Mouse (Mus musculus): Measurements from ENCODE around the gene Rph3a. TPM values are rescaled to one million over a fixed set of nuclear protein-coding genes. Genes with fewer than 3 reads are reported as not detected.
"Not testable (repeated sequence)": the region's sequence is repeated elsewhere in the genome, so short reads cannot be mapped to it uniquely, and the experiment has no call there.

Rph3a gene
- polyA plus RNA-seq, 1 experiment from 2014 or later = 0.10 TPM

DNA sequence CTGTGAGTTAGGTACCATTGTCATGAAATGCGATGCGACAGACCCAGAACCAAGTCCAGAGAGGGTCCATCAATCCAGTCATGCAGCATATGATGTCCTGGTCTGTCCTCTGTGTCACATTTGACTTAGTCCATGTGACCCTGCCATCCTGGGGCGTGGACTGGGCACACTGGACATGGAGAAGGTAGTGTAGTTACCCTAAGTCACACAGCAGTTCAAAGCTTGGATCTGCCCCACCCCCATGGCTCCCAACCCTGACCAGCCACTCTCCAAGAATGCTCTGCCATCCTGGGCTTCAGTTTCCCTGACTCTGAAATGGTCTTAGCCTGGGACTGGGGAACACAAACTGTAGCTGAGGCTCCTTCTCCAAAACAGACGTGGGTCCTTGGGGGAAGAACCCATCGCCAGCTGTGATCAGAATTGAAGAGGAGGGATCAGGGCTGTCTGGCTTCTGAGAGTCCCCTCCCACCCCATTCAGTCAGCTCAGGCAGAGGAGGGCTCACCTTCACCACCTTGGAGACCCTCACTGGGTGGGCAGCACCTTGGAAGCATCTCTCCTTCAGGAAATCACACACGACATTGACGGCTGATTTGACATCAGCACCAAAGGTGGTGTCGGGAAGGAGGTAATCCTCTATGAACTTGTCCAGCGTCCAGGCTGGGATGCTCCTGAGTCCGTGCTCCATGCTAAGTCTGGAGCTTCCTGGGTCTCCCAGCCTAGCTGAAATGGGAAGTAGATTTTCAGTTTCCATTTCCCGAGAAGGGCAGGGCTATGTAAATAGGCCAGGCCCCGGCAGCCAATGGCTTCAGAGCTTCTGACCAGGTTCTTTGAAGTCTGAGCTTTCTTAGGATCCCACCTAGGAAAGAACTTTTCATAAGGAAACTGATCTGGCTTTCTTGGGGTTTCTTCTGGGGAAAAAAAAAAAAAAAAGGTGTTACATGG, 102.8 kb downstream of the Rph3a start, which contains the start of gene Oas1a:
Oas1a (minus strand) TSS at position 731 of the 943 bp plus-strand sequence.
- H3K27me3 ChIP-seq; ATAC-seq (ENCODE audit: low read depth); H3K9ac ChIP-seq; H3K4me3 ChIP-seq (replicated peaks); H3K36me3 ChIP-seq; H3K4me1 ChIP-seq (replicated peaks); H3K27ac ChIP-seq; H3K9me3 ChIP-seq (replicated peaks); DNase-seq: not testable (repeated sequence)
- H3K4me2 ChIP-seq = peak within 1 kb of the TSS; percentile 12
- 25% methylated on average over 9 of the region's 12 CpGs for WGBS (ENCODE audit: insufficient replicate concordance)

DNA sequence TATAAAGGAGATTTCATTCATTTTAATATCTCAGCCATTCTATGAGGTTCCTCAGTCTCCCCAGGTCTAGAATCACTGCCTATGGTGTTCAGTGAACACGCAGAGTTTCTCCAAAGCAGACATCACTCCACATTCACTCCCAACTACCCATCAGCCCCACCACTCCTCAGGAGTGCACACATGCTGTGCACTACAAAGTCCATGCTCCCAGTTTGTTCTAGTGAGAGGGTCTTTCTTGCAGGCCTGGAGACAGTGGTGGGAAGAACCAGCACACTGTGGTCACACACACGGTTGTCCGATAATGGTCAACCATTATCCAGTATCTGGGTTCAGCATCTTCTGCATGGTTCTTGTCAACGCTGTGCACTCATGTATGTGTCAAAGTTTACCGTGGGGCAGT, 107.8 kb downstream of the Rph3a start:
- H3K4me3 ChIP-seq (replicated peaks) = no peak overlapping the region
- H3K9me3 ChIP-seq (replicated peaks) = no peaks in the 10 kb centered on the region
- H3K27me3 ChIP-seq = no peaks in the 10 kb centered on the region
- no peak for ATAC-seq (ENCODE audit: low read depth)
- H3K9ac ChIP-seq = no peak overlapping the region
- H3K36me3 ChIP-seq = no peaks in the 10 kb centered on the region
- no peak overlapping the region for H3K27ac ChIP-seq
- 77% methylated on average over 5 of the region's 5 CpGs for WGBS (ENCODE audit: insufficient replicate concordance)
- no peak for DNase-seq
- H3K4me1 ChIP-seq (replicated peaks) = no peaks in the 10 kb centered on the region
- no peak overlapping the region for H3K4me2 ChIP-seq

DNA sequence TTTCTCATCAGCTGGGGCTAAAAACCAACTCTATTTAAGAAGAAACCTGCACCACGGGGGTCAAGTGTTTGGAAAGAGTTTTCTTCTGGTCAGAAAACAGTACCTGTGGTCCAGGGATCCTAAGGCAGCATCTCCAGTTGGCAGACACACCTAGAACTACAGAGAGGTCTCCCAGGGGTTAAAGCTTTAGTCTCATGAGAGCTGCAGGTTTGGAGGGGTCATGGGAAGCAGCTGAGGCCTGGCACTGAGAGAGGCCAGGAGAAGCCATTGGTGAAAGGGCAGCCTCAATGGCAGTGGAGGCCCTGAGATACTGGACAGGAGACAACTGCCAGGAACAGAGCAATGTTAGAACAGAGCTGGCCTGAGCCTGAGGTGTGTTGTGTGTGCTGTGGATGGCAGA, 109.2 kb downstream of the Rph3a start:
- Histone ChIP-seq H3K9ac (no peak overlapping the region), H3K9me3 (replicated peaks) (no peaks in the 10 kb centered on the region), H3K27ac (no peak overlapping the region), H3K4me2 (no peak overlapping the region), H3K4me1 (replicated peaks) (no peaks in the 10 kb centered on the region), H3K36me3 (no peaks in the 10 kb centered on the region), H3K27me3 (no peaks in the 10 kb centered on the region), H3K4me3 (replicated peaks) (no peak overlapping the region)
- WGBS (ENCODE audit: insufficient replicate concordance) = 21% methylated on average over 1 of the region's 1 CpGs
- DNase-seq (no peak), ATAC-seq (ENCODE audit: low read depth) (no peak)

DNA sequence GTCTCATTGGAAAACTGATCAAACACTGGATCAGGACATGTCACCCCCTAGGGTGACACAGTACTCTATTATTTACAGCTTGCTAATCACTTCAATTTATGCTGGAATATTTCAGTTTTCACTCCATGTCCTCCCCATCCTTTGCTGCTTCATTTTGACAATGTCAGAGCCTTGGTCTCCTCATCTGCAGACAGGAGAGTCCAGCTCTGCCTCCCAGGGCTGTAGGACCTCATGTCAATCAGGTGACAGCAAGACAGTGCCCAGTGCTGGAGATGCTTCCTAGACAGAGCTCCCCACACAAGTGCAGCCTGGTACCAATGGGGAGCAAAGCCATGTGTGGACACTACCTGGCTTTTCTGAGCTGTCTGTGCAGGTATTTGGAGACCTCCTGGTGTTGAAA, 111.2 kb downstream of the Rph3a start:
- DNase-seq (no peak), ATAC-seq (ENCODE audit: low read depth) (no peak)
- no peaks in the 10 kb centered on the region for H3K27me3 ChIP-seq
- H3K4me3 ChIP-seq (replicated peaks) = no peak overlapping the region
- no peaks in the 10 kb centered on the region for H3K36me3 ChIP-seq
- no peak overlapping the region for H3K9ac ChIP-seq
- no peaks in the 10 kb centered on the region for H3K9me3 ChIP-seq (replicated peaks)
- no peak overlapping the region for H3K4me2 ChIP-seq
- no peaks in the 10 kb centered on the region for H3K4me1 ChIP-seq (replicated peaks)
- no peak overlapping the region for H3K27ac ChIP-seq

DNA sequence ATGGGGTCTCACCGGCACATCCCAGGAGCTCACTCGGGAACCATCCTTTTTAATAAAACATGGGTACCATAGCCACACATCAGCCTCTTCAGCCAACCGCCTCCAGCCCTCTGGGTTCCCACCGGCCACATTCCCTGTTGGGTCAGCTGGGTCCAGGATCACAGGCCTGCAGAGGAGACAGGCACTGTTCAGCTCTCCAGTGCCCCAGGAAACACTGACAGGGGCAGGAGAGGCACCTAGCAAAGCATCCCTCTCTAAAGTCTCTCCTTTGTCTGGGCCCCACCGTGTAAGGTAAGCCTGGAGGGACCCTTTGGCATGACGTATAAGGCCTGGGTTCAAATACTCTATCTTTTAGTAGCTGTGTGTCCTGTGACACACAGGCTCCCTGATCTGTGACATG, 111.6 kb downstream of the Rph3a start:
- DNase-seq = no peak
- no peak overlapping the region for H3K4me2 ChIP-seq
- no peak overlapping the region for H3K27ac ChIP-seq
- H3K27me3 ChIP-seq = no peaks in the 10 kb centered on the region
- WGBS (ENCODE audit: insufficient replicate concordance) = 69% methylated on average over 6 of the region's 6 CpGs
- H3K4me3 ChIP-seq (replicated peaks) = no peak overlapping the region
- H3K36me3 ChIP-seq = no peaks in the 10 kb centered on the region
- H3K9me3 ChIP-seq (replicated peaks) = no peaks in the 10 kb centered on the region
- H3K4me1 ChIP-seq (replicated peaks) = no peaks in the 10 kb centered on the region
- H3K9ac ChIP-seq = no peak overlapping the region
- no peak for ATAC-seq (ENCODE audit: low read depth)

DNA sequence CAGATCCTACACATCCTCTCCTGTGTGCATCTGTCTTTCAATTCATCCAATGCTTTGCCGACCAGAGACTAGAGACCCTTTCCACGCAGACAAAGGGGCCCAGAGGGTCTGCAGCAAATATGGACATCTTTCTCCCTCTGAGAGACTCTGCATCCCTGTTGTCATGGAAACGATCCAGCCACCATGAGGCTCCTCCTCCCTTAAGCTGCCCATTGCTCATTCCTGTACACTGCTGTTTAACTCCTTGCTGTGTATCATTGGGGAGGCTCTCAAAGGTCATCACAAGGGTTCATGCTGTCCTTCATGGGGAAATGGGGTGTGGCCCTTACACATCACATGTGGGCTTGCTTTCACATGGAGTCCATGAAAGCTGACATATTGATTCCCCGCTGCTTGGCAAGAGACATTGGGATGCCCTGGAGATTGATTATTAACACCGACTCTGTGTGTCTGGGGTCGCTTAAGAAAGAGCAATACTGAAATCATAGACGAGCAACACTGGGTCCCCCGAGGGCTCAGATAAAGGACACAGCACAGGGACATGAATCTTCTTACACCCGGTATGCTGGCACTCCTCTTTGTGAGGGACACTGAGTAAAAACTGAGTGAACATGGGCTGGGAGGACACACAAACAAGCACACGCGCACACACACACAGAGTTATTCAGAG, 114.5 kb downstream of the Rph3a start:
- no peaks in the 10 kb centered on the region for H3K9me3 ChIP-seq (replicated peaks)
- no peaks in the 10 kb centered on the region for H3K4me1 ChIP-seq (replicated peaks)
- DNase-seq (no peak), ATAC-seq (ENCODE audit: low read depth) (no peak)
- no peak overlapping the region for H3K4me3 ChIP-seq (replicated peaks)
- no peaks in the 10 kb centered on the region for H3K27me3 ChIP-seq
- H3K27ac ChIP-seq = no peak overlapping the region
- no peak overlapping the region for H3K9ac ChIP-seq
- no peak overlapping the region for H3K4me2 ChIP-seq
- H3K36me3 ChIP-seq = no peaks in the 10 kb centered on the region
- 75% methylated on average over 11 of the region's 11 CpGs for WGBS (ENCODE audit: insufficient replicate concordance)

DNA sequence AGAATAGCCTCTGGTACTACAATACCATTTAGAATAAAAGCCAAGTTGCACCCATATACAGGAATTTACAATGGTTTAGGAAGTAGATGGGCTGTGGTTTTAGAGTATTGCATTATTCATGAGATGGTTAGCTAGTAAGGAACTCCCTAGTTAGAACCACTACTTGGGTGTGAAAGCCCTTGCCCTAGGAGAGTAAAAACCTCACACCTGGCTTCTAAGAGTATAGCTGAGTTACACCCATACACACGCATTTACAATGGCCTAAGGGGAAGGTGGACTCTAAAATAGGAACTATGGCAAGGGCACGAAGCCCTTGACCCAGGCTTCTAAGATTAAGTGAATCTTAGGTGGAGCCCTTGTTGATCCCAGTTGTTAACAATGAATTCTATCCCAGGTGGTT, 115.2 kb downstream of the Rph3a start:
- H3K4me3 ChIP-seq (replicated peaks); H3K4me2 ChIP-seq; H3K36me3 ChIP-seq; H3K9me3 ChIP-seq (replicated peaks); H3K9ac ChIP-seq; H3K27ac ChIP-seq; H3K27me3 ChIP-seq; H3K4me1 ChIP-seq (replicated peaks); DNase-seq; ATAC-seq (ENCODE audit: low read depth): not testable (repeated sequence)
- 44% methylated on average over 2 of the region's 2 CpGs for WGBS (ENCODE audit: insufficient replicate concordance)

DNA sequence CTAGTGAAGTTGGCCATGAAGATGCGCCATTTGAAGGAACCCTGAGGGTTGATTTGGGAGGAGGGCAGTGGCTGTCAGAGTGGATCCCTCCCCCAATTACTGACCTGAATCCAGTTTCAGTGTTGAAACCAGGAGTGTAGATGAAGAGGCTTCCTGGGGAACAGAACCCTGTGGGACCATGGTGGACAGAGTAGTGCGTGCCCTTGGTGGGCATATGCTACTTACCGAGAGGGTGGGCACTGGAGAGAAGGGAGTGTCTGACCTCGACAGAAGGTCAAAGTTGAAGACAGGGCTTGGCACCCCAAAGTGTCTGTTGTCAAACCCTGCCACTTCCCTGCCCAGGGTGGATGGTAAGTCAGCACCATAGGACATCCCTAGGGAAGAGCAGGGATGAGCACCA, 116.0 kb downstream of the Rph3a start:
- not testable (repeated sequence) for H3K4me2 ChIP-seq; H3K27me3 ChIP-seq; H3K27ac ChIP-seq; H3K36me3 ChIP-seq; H3K9ac ChIP-seq; H3K4me1 ChIP-seq (replicated peaks); H3K9me3 ChIP-seq (replicated peaks); DNase-seq; H3K4me3 ChIP-seq (replicated peaks); ATAC-seq (ENCODE audit: low read depth)
- WGBS (ENCODE audit: insufficient replicate concordance) = 68% methylated on average over 4 of the region's 4 CpGs

DNA sequence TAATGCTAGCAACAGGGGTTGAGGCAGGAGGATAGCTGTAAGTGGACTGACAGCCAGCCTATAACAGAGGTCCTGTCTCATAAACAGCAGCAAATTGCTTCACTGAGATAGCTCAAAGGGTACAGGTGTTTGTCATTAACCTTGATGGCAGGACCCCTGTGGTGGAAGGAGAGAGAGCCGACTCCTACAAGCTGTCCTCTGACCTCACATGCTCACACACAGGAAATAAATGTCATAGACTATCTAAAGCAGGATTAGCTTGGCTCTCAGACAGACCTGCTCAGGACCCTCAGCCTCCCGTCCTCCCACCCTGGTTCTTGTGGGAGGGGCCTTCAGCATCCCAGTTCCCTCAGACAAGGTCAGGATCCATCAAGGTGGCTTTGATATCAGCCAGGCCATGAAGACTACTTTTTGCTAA, 117.6 kb downstream of the Rph3a start:
- Histone ChIP-seq H3K4me1 (replicated peaks) (no peaks in the 10 kb centered on the region), H3K9ac (no peak overlapping the region), H3K27ac (no peak overlapping the region), H3K27me3 (no peaks in the 10 kb centered on the region), H3K9me3 (replicated peaks) (no peaks in the 10 kb centered on the region), H3K4me2 (no peak overlapping the region), H3K36me3 (no peaks in the 10 kb centered on the region), H3K4me3 (replicated peaks) (no peak overlapping the region)
- 57% methylated on average over 2 of the region's 2 CpGs for WGBS (ENCODE audit: insufficient replicate concordance)
- DNase-seq (no peak), ATAC-seq (ENCODE audit: low read depth) (no peak)

DNA sequence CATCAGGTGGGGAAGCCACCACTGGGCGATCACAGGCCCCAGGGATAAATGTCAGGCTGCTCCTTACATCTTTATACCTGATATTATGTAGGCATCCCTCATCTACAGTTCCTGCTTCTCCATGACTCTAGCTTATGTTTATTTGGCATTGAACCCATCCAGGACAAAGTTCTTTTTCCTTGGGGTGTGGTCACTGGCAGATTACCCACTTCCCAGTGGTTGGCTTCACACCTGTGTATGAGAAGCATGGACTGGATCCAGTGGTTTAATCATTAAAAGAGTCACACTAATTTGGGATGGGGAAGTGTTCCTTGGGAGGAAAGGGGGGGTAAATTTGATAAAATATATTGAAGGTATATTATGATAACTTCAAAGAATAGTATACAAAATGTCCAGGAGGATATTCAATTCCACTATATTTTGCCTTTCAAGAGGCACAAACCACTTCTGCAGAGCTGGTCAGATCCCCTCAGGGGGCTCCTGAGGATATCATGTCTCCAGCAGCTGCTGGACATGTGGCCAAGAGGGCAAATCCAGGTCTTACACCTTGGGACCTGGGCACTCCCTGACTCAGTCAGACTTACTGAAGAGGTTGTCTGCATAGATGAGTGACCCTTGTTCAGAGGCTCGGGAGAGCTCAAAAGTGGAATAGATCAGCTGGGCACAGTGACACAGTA, 118.2 kb downstream of the Rph3a start:
- ATAC-seq (ENCODE audit: low read depth); H3K9me3 ChIP-seq (replicated peaks); H3K4me1 ChIP-seq (replicated peaks); H3K4me3 ChIP-seq (replicated peaks); H3K27me3 ChIP-seq; H3K9ac ChIP-seq; H3K27ac ChIP-seq; H3K36me3 ChIP-seq; DNase-seq; H3K4me2 ChIP-seq: not testable (repeated sequence)
- WGBS (ENCODE audit: insufficient replicate concordance) = 60% methylated on average over 2 of the region's 2 CpGs

DNA sequence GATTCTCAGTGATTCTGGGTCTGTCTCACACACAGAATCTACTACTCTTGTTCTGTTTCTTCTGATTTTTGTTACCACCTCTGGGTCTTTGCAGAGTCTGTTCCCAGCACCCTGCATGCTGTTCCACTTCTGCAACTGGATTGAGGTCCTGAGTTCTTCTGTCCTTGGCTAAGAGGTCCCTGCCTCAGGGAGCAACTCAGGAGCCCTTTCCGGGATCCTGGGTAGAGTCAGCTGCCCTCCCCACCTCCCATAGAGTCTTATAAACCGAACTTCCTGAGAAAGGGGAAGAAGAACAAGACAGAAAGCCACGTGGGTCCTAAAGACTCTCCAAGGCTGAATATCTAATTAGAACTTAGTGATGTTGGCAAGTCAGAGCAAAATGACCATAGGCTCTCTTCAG, 118.9 kb downstream of the Rph3a start:
- no peaks in the 10 kb centered on the region for H3K9me3 ChIP-seq (replicated peaks)
- no peak overlapping the region for H3K4me2 ChIP-seq
- WGBS (ENCODE audit: insufficient replicate concordance) = 27% methylated on average over 3 of the region's 3 CpGs
- H3K27ac ChIP-seq = no peak overlapping the region
- no peaks in the 10 kb centered on the region for H3K27me3 ChIP-seq
- no peak for DNase-seq
- no peaks in the 10 kb centered on the region for H3K4me1 ChIP-seq (replicated peaks)
- no peak overlapping the region for H3K4me3 ChIP-seq (replicated peaks)
- ATAC-seq (ENCODE audit: low read depth) = no peak
- no peak overlapping the region for H3K9ac ChIP-seq
- H3K36me3 ChIP-seq = no peaks in the 10 kb centered on the region

All from liver, embryonic 13.5 days (tissue).